Mouse (Mus musculus) liver, embryonic 11.5 days (tissue): Measurements from ENCODE around the gene Ppp1r14a. TPM values are rescaled to one million over a fixed set of nuclear protein-coding genes. Genes with fewer than 3 reads are reported as not detected.

Experiments used
- ATAC-seq: fragments of 200-750 bp; cut with Nextera tagmentation; replicated peaks from 2 replicates; pipeline ENCODE4 v1.8.0; 2017; ENCODE audit warnings: moderate number of reproducible peaks, mild to moderate bottlenecking, moderate TSS enrichment, moderate library complexity; ENCODE audit not compliant: low FRiP score
- DNase-seq: peaks from one replicate; pipeline ENCODE4 v3.0.0-alpha.2; 2017; ENCODE audit warnings: low spot score
- H3K27ac ChIP-seq: fragments of 300-500 bp; sonication (generic); 2 replicates; pipeline ENCODE4 v1.5.1; 2014; ENCODE audit warnings: mild to moderate bottlenecking, low read depth, low read length, control low read depth
- H3K27me3 ChIP-seq: fragments of 300-500 bp; sonication (generic); replicated peaks from 2 replicates; pipeline ENCODE4 v1.6.1; 2014; ENCODE audit warnings: low read length, mixed read lengths; ENCODE audit not compliant: control insufficient read depth, insufficient read depth
- H3K36me3 ChIP-seq: fragments of 300-500 bp; sonication (generic); 2 replicates; pipeline ENCODE4 v1.6.1; 2014; ENCODE audit warnings: mild to moderate bottlenecking, low read length, moderate library complexity, mixed read lengths; ENCODE audit not compliant: control insufficient read depth, insufficient read depth
- H3K4me1 ChIP-seq: fragments of 300-500 bp; sonication (generic); replicated peaks from 2 replicates; pipeline ENCODE4 v1.6.1; 2014; ENCODE audit warnings: low read length, mixed read lengths; ENCODE audit not compliant: control insufficient read depth, insufficient read depth
- H3K4me2 ChIP-seq: fragments of 300-500 bp; sonication (generic); 2 replicates; pipeline ENCODE4 v1.6.1; 2014; ENCODE audit warnings: mild to moderate bottlenecking, control low read depth, moderate library complexity
- H3K4me3 ChIP-seq: fragments of 300-500 bp; sonication (generic); 2 replicates; pipeline ENCODE4 v1.5.1; 2014; ENCODE audit warnings: low read depth, low read length, control low read depth
- H3K9ac ChIP-seq: fragments of 300-500 bp; sonication (generic); 2 replicates; pipeline ENCODE4 v1.6.1; 2014; ENCODE audit warnings: low read depth, low read length, control low read depth
- H3K9me3 ChIP-seq: fragments of 300-500 bp; sonication (generic); 2 replicates; pipeline ENCODE4 v1.6.1; 2016; ENCODE audit warnings: low read length, inconsistent platforms, mixed read lengths; ENCODE audit not compliant: control insufficient read depth
- WGBS: fragments of 180-500 bp; shearing (Covaris S2); extraction: QIAGEN DNeasy Blood & Tissue Kit; methylation state at CpG from one replicate; pipeline ENCODE4 v1.1.7; 2014; 5-methylcytosine and 5-hydroxymethylcytosine counted together
- polyA plus RNA-seq: library from polyadenylated mRNA; unstranded; fragments of >200 nt; fragmentation: Nextera tagmentation; extraction: Ambion mirVana; gene quantifications from 2 replicates; pipeline ENCODE4 v1.2.1, GENCODE M21; 2014

Ppp1r14a gene
- polyA plus RNA-seq, 1 experiment from 2014 or later, result 6.9 TPM

- WGBS, result 70% methylated on average over 8 of the region's 8 CpGs
- Histone ChIP-seq H3K4me2 (no peak overlapping the region), H3K27ac (no peak overlapping the region), H3K4me3 (no peak overlapping the region), H3K36me3 (no peaks in the 10 kb centered on the region), H3K9me3 (no peaks in the 10 kb centered on the region), H3K9ac (no peak overlapping the region), H3K27me3 (no peaks in the 10 kb centered on the region), H3K4me1 (0 out of 2 replicates have a peak, but pooled peaks cover 2% of the 10 kb centered on the region)
- ATAC-seq (no peak), DNase-seq (no peak)
These were observed 17.2 kb upstream of the Ppp1r14a start for GRCm38 (mm10) chr7:29271687-29272465.

- Histone ChIP-seq H3K36me3 (no peaks in the 10 kb centered on the region), H3K4me1 (peaks cover 6% of the 10 kb centered on the region), H3K9me3 (no peaks in the 10 kb centered on the region), H3K4me3 (no peak overlapping the region), H3K27ac (no peak overlapping the region), H3K27me3 (peaks cover 11% of the 10 kb centered on the region), H3K9ac (no peak overlapping the region), H3K4me2 (no peak overlapping the region)
- WGBS, result 75% methylated on average over 5 of the region's 5 CpGs
- DNase-seq (no peak), ATAC-seq (no peak)
These were observed 12.4 kb upstream of the Ppp1r14a start for GRCm38 (mm10) chr7:29276715-29277114.

GRCm38 (mm10) chr7:29277510-29277909 is 11.6 kb upstream of the Ppp1r14a start:
- WGBS, result 88% methylated on average over 4 of the region's 4 CpGs

GRCm38 (mm10) chr7:29279261-29279660 is 9.8 kb upstream of the Ppp1r14a start:
- Histone ChIP-seq H3K9me3 (no peaks in the 10 kb centered on the region), H3K4me2 (no peak overlapping the region), H3K4me1 (peaks cover 9% of the 10 kb centered on the region), H3K36me3 (no peaks in the 10 kb centered on the region), H3K4me3 (no peak overlapping the region), H3K27me3 (peaks cover 19% of the 10 kb centered on the region), H3K27ac (no peak overlapping the region), H3K9ac (no peak overlapping the region)
- no peak for DNase-seq
- no peak for ATAC-seq

More at GRCm38 (mm10) chr7:29277510-29277909, 11.6 kb upstream of the Ppp1r14a start:
- Histone ChIP-seq H3K9ac (no peak overlapping the region), H3K9me3 (no peaks in the 10 kb centered on the region), H3K27ac (no peak overlapping the region), H3K4me3 (no peak overlapping the region), H3K36me3 (no peaks in the 10 kb centered on the region), H3K27me3 (peaks cover 19% of the 10 kb centered on the region), H3K4me1 (peaks cover 9% of the 10 kb centered on the region), H3K4me2 (no peak overlapping the region)
- DNase-seq (no peak), ATAC-seq (no peak)

- Histone ChIP-seq H3K36me3 (no peaks in the 10 kb centered on the region), H3K9me3 (no peaks in the 10 kb centered on the region), H3K27me3 (peaks cover 19% of the 10 kb centered on the region), H3K27ac (no peak overlapping the region), H3K4me3 (no peak overlapping the region), H3K9ac (no peak overlapping the region), H3K4me1 (peaks cover 9% of the 10 kb centered on the region), H3K4me2 (peak overlapping the region; percentile 5; the same call in 1 of the 2 replicates)
- ATAC-seq, result no peak
- WGBS, result 67% methylated on average over 8 of the region's 8 CpGs
- no peak for DNase-seq
These were observed 9.2 kb upstream of the Ppp1r14a start for GRCm38 (mm10) chr7:29279924-29280323.

- Histone ChIP-seq H3K4me2 (peak overlapping the region; percentile 96), H3K27me3 (peaks cover 19% of the 10 kb centered on the region), H3K4me1 (peaks cover 9% of the 10 kb centered on the region), H3K9ac (peak overlapping the region; percentile 70), H3K9me3 (no peaks in the 10 kb centered on the region), H3K36me3 (no peaks in the 10 kb centered on the region), H3K27ac (no peak overlapping the region), H3K4me3 (peak overlapping the region; percentile 64)
- DNase-seq, result no peak
- no peak for ATAC-seq
- WGBS, result 15% methylated on average over 13 of the region's 13 CpGs
These were observed 8.3 kb upstream of the Ppp1r14a start for GRCm38 (mm10) chr7:29280801-29281200.

- peak; percentile 55 for ATAC-seq
- H3K9ac ChIP-seq, result peak within 1 kb of the TSS; percentile 70
- peaks cover 9% of the 10 kb centered on the region for H3K4me1 ChIP-seq
- peak within 1 kb of the TSS; percentile 64 for H3K4me3 ChIP-seq
- H3K4me2 ChIP-seq, result peak within 1 kb of the TSS; percentile 96
- H3K9me3 ChIP-seq, result no peaks in the 10 kb centered on the region
- no peaks in the 10 kb centered on the region for H3K36me3 ChIP-seq
- H3K27me3 ChIP-seq, result peaks cover 19% of the 10 kb centered on the region
- no peak within 1 kb of the TSS for H3K27ac ChIP-seq
- peak; percentile 65 for DNase-seq
- under 1% methylated on average over 80 of the region's 80 CpGs for WGBS
These were observed 7.7 kb upstream of the Ppp1r14a start, which contains the start of gene Spint2 for GRCm38 (mm10) chr7:29281201-29282073. TSS of gene Spint2 (minus strand) at chr7:29281912.

GRCm38 (mm10) chr7:29282074-29282554 is 7.0 kb upstream of the Ppp1r14a start:
- peak overlapping the region; percentile 70 for H3K9ac ChIP-seq
- DNase-seq, result no peak
- WGBS, result 13% methylated on average over 21 of the region's 21 CpGs
- H3K9me3 ChIP-seq, result no peaks in the 10 kb centered on the region
- peaks cover 9% of the 10 kb centered on the region for H3K4me1 ChIP-seq
- H3K27ac ChIP-seq, result no peak overlapping the region
- no peak for ATAC-seq
- H3K36me3 ChIP-seq, result no peaks in the 10 kb centered on the region
- H3K4me2 ChIP-seq, result peak overlapping the region; percentile 96
- H3K4me3 ChIP-seq, result peak overlapping the region; percentile 64
- peaks cover 19% of the 10 kb centered on the region for H3K27me3 ChIP-seq
